Mouse (Mus musculus) right cerebral cortex, adult 2 months (tissue): Measurements from ENCODE around the gene Arpp21.
A peak's percentile ranks its signal among the peaks of the same experiment; 100 is the strongest.

Experiments used
- DNase-seq, 2 experiments: peaks; one replicate each; pipeline ENCODE4 v3.0.0; 2021 to 2022; ENCODE audit warnings: low spot score in 2 of 2

The Arpp21 gene

GRCm38 (mm10) chr9:112235696-112236397, at the start of gene Arpp21:
Gene Arpp21, minus strand, starts transcription at chr9:112235938.
- DNase-seq = no peak

- DNase-seq = peak; percentile 43 to 47
These were observed 36.8 kb upstream of the Arpp21 start for GRCm38 (mm10) chr9:112272426-112272969.

- no peak for DNase-seq
These were observed 29.4 kb upstream of the Arpp21 start for GRCm38 (mm10) chr9:112264982-112265641.

GRCm38 (mm10) chr9:112261986-112262901, 26.5 kb upstream of the Arpp21 start:
- DNase-seq = peak; percentile 64 to 71

- DNase-seq = no peak
These were observed 25.8 kb upstream of the Arpp21 start for GRCm38 (mm10) chr9:112261556-112261955.

- DNase-seq = no peak
These were observed 25.0 kb upstream of the Arpp21 start for GRCm38 (mm10) chr9:112260696-112261095.

- DNase-seq = no peak
These were observed 22.8 kb upstream of the Arpp21 start for GRCm38 (mm10) chr9:112258560-112258959.

- no peak for DNase-seq
These were observed 20.2 kb upstream of the Arpp21 start for GRCm38 (mm10) chr9:112255971-112256370.

GRCm38 (mm10) chr9:112253730-112254129, 18.0 kb upstream of the Arpp21 start:
- no peak for DNase-seq

- no peak for DNase-seq
These were observed 16.1 kb upstream of the Arpp21 start for GRCm38 (mm10) chr9:112251857-112252256.

GRCm38 (mm10) chr9:112251339-112251738, 15.6 kb upstream of the Arpp21 start:
- DNase-seq = no peak

GRCm38 (mm10) chr9:112249753-112250152, 14.0 kb upstream of the Arpp21 start:
- DNase-seq = no peak

- DNase-seq = no peak
These were observed 11.4 kb upstream of the Arpp21 start for GRCm38 (mm10) chr9:112247183-112247582.

GRCm38 (mm10) chr9:112238168-112238567, 2.4 kb upstream of the Arpp21 start:
- DNase-seq = peak in 1 of 2 experiments; percentile 24

GRCm38 (mm10) chr9:112236551-112236950, 813 bp upstream of the Arpp21 start:
- no peak for DNase-seq

- peak; percentile 72 to 83 for DNase-seq
These were observed 570 bp downstream of the Arpp21 start for GRCm38 (mm10) chr9:112235041-112235695.

- DNase-seq = peak in 1 of 2 experiments; percentile 58
These were observed 1.2 kb downstream of the Arpp21 start for GRCm38 (mm10) chr9:112234505-112235024.

GRCm38 (mm10) chr9:112233822-112234504, 1.8 kb downstream of the Arpp21 start:
- no peak for DNase-seq

GRCm38 (mm10) chr9:112233378-112233777, 2.4 kb downstream of the Arpp21 start:
- no peak for DNase-seq

GRCm38 (mm10) chr9:112231935-112232575, 3.7 kb downstream of the Arpp21 start:
- peak in 1 of 2 experiments; percentile 47 for DNase-seq
